ENCODE assay signal across 14 mouse cellular contexts in genomic region chr5:116498880-116499640, GRCm38 (mm10).
A peak's percentile ranks its signal among the peaks of the same experiment; 100 is the strongest.
DNase-seq lines count a peak whose midpoint lies in the region; ATAC-seq lines count a peak whose summit lies in the region.
"Had no signal": no experiment of that assay in that cellular context is flagged by ENCODE, and none has a peak within 500 bp of the region (broad histone marks: within the 10 kb centered on the region; RNA-seq: fewer than 3 reads in every experiment).

No protein-coding gene starts in this region.

- WGBS in forebrain, embryonic 13.5 days = 67% methylated on average over 19 of the region's 19 CpGs
- WGBS in forebrain, embryonic 12.5 days = 73% methylated on average over 19 of the region's 19 CpGs
- 65% methylated on average over 19 of the region's 19 CpGs for WGBS in liver, embryonic 12.5 days (ENCODE audit: insufficient replicate concordance)

- no peaks in the 10 kb centered on the region for H3K36me3 ChIP-seq in forebrain, embryonic 13.5 days (ENCODE audit: poor library complexity, severe bottlenecking)
- no peaks in the 10 kb centered on the region for H3K36me3 ChIP-seq in forebrain, embryonic 12.5 days (replicated peaks)
- no peaks in the 10 kb centered on the region for H3K36me3 ChIP-seq in liver, embryonic 12.5 days
- H3K36me3 ChIP-seq: liver, embryonic 13.5 days had no signal

- H3K27ac ChIP-seq in forebrain, embryonic 13.5 days = peak overlapping the region; percentile 65; the same call in 1 of the 2 replicates
- H3K27ac ChIP-seq in forebrain, embryonic 12.5 days = no peak overlapping the region
- no peak overlapping the region for H3K27ac ChIP-seq in liver, embryonic 12.5 days
- H3K27ac ChIP-seq: heart, adult 2 months; liver, embryonic 13.5 days had no signal

- ATAC-seq in forebrain, embryonic 13.5 days = no peak; the same call in 1 of the 2 replicates
- no peak for ATAC-seq in forebrain, embryonic 12.5 days (ENCODE audit: low FRiP score)
- ATAC-seq in liver, embryonic 12.5 days = no peak
- no peak for ATAC-seq in erythroblast, adult 5-6 weeks (replicated peaks; ENCODE audit: low FRiP score, poor library complexity, severe bottlenecking)
- ATAC-seq: activated CD4-positive, CD25-positive, alpha-beta regulatory T cell, adult 4 months had no signal

- H3K4me3 ChIP-seq in forebrain, embryonic 13.5 days = no peak overlapping the region
- H3K4me3 ChIP-seq in forebrain, embryonic 12.5 days (replicated peaks) = no peak overlapping the region
- H3K4me3 ChIP-seq in liver, embryonic 12.5 days = no peak overlapping the region
- H3K4me3 ChIP-seq: erythroblast, embryonic 14.5 days; heart, adult 2 months; liver, embryonic 13.5 days; megakaryocyte, embryonic 14.5 days had no signal

- H3K4me1 ChIP-seq in forebrain, embryonic 13.5 days = peaks cover 62% of the 10 kb centered on the region
- peaks cover 60% of the 10 kb centered on the region for H3K4me1 ChIP-seq in forebrain, embryonic 12.5 days
- H3K4me1 ChIP-seq in liver, embryonic 12.5 days = no peaks in the 10 kb centered on the region
- H3K4me1 ChIP-seq: liver, embryonic 13.5 days; megakaryocyte, embryonic 14.5 days had no signal

- no peaks in the 10 kb centered on the region for H3K9me3 ChIP-seq in forebrain, embryonic 13.5 days (replicated peaks)
- no peaks in the 10 kb centered on the region for H3K9me3 ChIP-seq in forebrain, embryonic 12.5 days
- H3K9me3 ChIP-seq in liver, embryonic 12.5 days (replicated peaks) = no peaks in the 10 kb centered on the region
- H3K9me3 ChIP-seq: liver, embryonic 13.5 days had no signal

- no peaks in the 10 kb centered on the region for H3K27me3 ChIP-seq in forebrain, embryonic 13.5 days
- H3K27me3 ChIP-seq in forebrain, embryonic 12.5 days = no peaks in the 10 kb centered on the region
- H3K27me3 ChIP-seq in liver, embryonic 12.5 days (replicated peaks) = no peaks in the 10 kb centered on the region
- H3K27me3 ChIP-seq: liver, embryonic 13.5 days; megakaryocyte, embryonic 14.5 days had no signal

- no peak overlapping the region for H3K4me2 ChIP-seq in forebrain, embryonic 13.5 days
- no peak overlapping the region for H3K4me2 ChIP-seq in forebrain, embryonic 12.5 days
- H3K4me2 ChIP-seq in liver, embryonic 12.5 days = no peak overlapping the region
- H3K4me2 ChIP-seq: liver, embryonic 13.5 days had no signal

- H3K9ac ChIP-seq in forebrain, embryonic 13.5 days = no peak overlapping the region
- no peak overlapping the region for H3K9ac ChIP-seq in forebrain, embryonic 12.5 days
- no peak overlapping the region for H3K9ac ChIP-seq in liver, embryonic 12.5 days
- H3K9ac ChIP-seq: liver, embryonic 13.5 days had no signal

- DNase-seq in right cerebral cortex, adult 2 months (ENCODE audit: low spot score in 2 of 2) = peak; percentile 46 to 50
- no peak for DNase-seq in right cerebral cortex, postnatal 4 days
- DNase-seq in layer of hippocampus, postnatal 14 days (ENCODE audit: low spot score in 2 of 2) = peak; percentile 49 to 84
- no peak for DNase-seq in lung, postnatal 36 days
- DNase-seq: heart, adult 2 months; liver, embryonic 13.5 days; thymus, adult 2 months had no signal

Comparison
In these comparisons a context has a peak if more than half of its experiments do, and no peak if none do; other contexts are left out.
1. DNase-seq: peak in right cerebral cortex, adult 2 months (2 of 2) and layer of hippocampus, postnatal 14 days (2 of 2); none in right cerebral cortex, postnatal 4 days (single experiment) and lung, postnatal 36 days (single experiment).